Mouse (Mus musculus): ENCODE results near the gene Rasal1. TPM values are rescaled to one million over a fixed set of nuclear protein-coding genes. Genes with fewer than 3 reads are reported as not detected.

Gene Rasal1
- polyA plus RNA-seq, 1 experiment from 2014 or later, result 1.8 TPM

GRCm38 (mm10) chr5:120704421-120704820 lies 55.8 kb downstream of the Rasal1 start:
- Histone ChIP-seq H3K4me2 (ENCODE audit: low read depth, low read length) (no peak overlapping the region), H3K9ac (ENCODE audit: low read depth, low read length) (no peak overlapping the region), H3K36me3 (ENCODE audit: control insufficient read depth, insufficient read depth, low read length) (no peaks in the 10 kb centered on the region), H3K9me3 (ENCODE audit: control insufficient read depth, low read length) (no peaks in the 10 kb centered on the region), H3K4me3 (ENCODE audit: low read length) (no peak overlapping the region), H3K4me1 (ENCODE audit: control insufficient read depth, insufficient read depth, low read length) (peaks cover 5% of the 10 kb centered on the region), H3K27ac (ENCODE audit: low read length) (no peak overlapping the region), H3K27me3 (replicated peaks; ENCODE audit: control insufficient read depth, insufficient read depth, low read length) (peaks cover 8% of the 10 kb centered on the region)
- ATAC-seq, result no peak
- 41% methylated on average over 6 of the region's 6 CpGs for WGBS

- H3K4me1 ChIP-seq (ENCODE audit: control insufficient read depth, insufficient read depth, low read length), result peaks cover 15% of the 10 kb centered on the region
- no peaks in the 10 kb centered on the region for H3K9me3 ChIP-seq (ENCODE audit: control insufficient read depth, low read length)
- ATAC-seq, result no peak
- 11% methylated on average over 14 of the region's 16 CpGs for WGBS
- H3K27ac ChIP-seq (ENCODE audit: low read length), result no peak overlapping the region
- H3K4me3 ChIP-seq (ENCODE audit: low read length), result no peak overlapping the region
- no peak overlapping the region for H3K4me2 ChIP-seq (ENCODE audit: low read depth, low read length)
- H3K27me3 ChIP-seq (replicated peaks; ENCODE audit: control insufficient read depth, insufficient read depth, low read length), result peaks cover 29% of the 10 kb centered on the region
- no peaks in the 10 kb centered on the region for H3K36me3 ChIP-seq (ENCODE audit: control insufficient read depth, insufficient read depth, low read length)
- no peak overlapping the region for H3K9ac ChIP-seq (ENCODE audit: low read depth, low read length)
Measured at GRCm38 (mm10) chr5:120706541-120706940, 57.9 kb downstream of the Rasal1 start.

GRCm38 (mm10) chr5:120706976-120707375 lies 58.4 kb downstream of the Rasal1 start:
- H3K9me3 ChIP-seq (ENCODE audit: control insufficient read depth, low read length), result no peaks in the 10 kb centered on the region
- H3K4me2 ChIP-seq (ENCODE audit: low read depth, low read length), result no peak overlapping the region
- H3K27me3 ChIP-seq (replicated peaks; ENCODE audit: control insufficient read depth, insufficient read depth, low read length), result peaks cover 33% of the 10 kb centered on the region
- H3K4me3 ChIP-seq (ENCODE audit: low read length), result no peak overlapping the region
- peaks cover 15% of the 10 kb centered on the region for H3K4me1 ChIP-seq (ENCODE audit: control insufficient read depth, insufficient read depth, low read length)
- H3K27ac ChIP-seq (ENCODE audit: low read length), result no peak overlapping the region
- no peak for ATAC-seq
- no peak overlapping the region for H3K9ac ChIP-seq (ENCODE audit: low read depth, low read length)
- no peaks in the 10 kb centered on the region for H3K36me3 ChIP-seq (ENCODE audit: control insufficient read depth, insufficient read depth, low read length)
- WGBS, result 42% methylated on average over 13 of the region's 13 CpGs

- Histone ChIP-seq H3K36me3 (ENCODE audit: control insufficient read depth, insufficient read depth, low read length) (no peaks in the 10 kb centered on the region), H3K9ac (ENCODE audit: low read depth, low read length) (peak overlapping the region; percentile 65), H3K9me3 (ENCODE audit: control insufficient read depth, low read length) (no peaks in the 10 kb centered on the region), H3K4me2 (ENCODE audit: low read depth, low read length) (peak overlapping the region; percentile 68), H3K4me3 (ENCODE audit: low read length) (peak overlapping the region; percentile 51), H3K27ac (ENCODE audit: low read length) (no peak overlapping the region), H3K27me3 (replicated peaks; ENCODE audit: control insufficient read depth, insufficient read depth, low read length) (peaks cover 51% of the 10 kb centered on the region), H3K4me1 (ENCODE audit: control insufficient read depth, insufficient read depth, low read length) (peaks cover 15% of the 10 kb centered on the region)
- peak; percentile 50 for ATAC-seq
- 5% methylated on average over 40 of the region's 40 CpGs for WGBS
Measured at GRCm38 (mm10) chr5:120710161-120710825, 61.7 kb downstream of the Rasal1 start.

- Histone ChIP-seq H3K27ac (ENCODE audit: low read length) (no peak overlapping the region), H3K4me2 (ENCODE audit: low read depth, low read length) (peak overlapping the region; percentile 68), H3K9me3 (ENCODE audit: control insufficient read depth, low read length) (no peaks in the 10 kb centered on the region), H3K4me1 (ENCODE audit: control insufficient read depth, insufficient read depth, low read length) (peaks cover 15% of the 10 kb centered on the region), H3K4me3 (ENCODE audit: low read length) (peak overlapping the region; percentile 51), H3K27me3 (replicated peaks; ENCODE audit: control insufficient read depth, insufficient read depth, low read length) (peaks cover 51% of the 10 kb centered on the region), H3K9ac (ENCODE audit: low read depth, low read length) (peak overlapping the region; percentile 65), H3K36me3 (ENCODE audit: control insufficient read depth, insufficient read depth, low read length) (no peaks in the 10 kb centered on the region)
- ATAC-seq, result no peak
- 1% methylated on average over 29 of the region's 34 CpGs for WGBS
Measured at GRCm38 (mm10) chr5:120710826-120711248, 62.2 kb downstream of the Rasal1 start.

GRCm38 (mm10) chr5:120711416-120711815 lies 62.8 kb downstream of the Rasal1 start:
- peaks cover 51% of the 10 kb centered on the region for H3K27me3 ChIP-seq (replicated peaks; ENCODE audit: control insufficient read depth, insufficient read depth, low read length)

GRCm38 (mm10) chr5:120711827-120712226 lies 63.2 kb downstream of the Rasal1 start, which contains the start of gene Dtx1:
Dtx1 (minus strand) TSS chr5:120711927.
- H3K36me3 ChIP-seq (ENCODE audit: control insufficient read depth, insufficient read depth, low read length), result no peaks in the 10 kb centered on the region
- peaks cover 9% of the 10 kb centered on the region for H3K4me1 ChIP-seq (ENCODE audit: control insufficient read depth, insufficient read depth, low read length)
- H3K27me3 ChIP-seq (replicated peaks; ENCODE audit: control insufficient read depth, insufficient read depth, low read length), result peaks cover 51% of the 10 kb centered on the region
- peak within 1 kb of the TSS; percentile 51 for H3K4me3 ChIP-seq (ENCODE audit: low read length)
- 34% methylated on average over 3 of the region's 3 CpGs for WGBS
- H3K9me3 ChIP-seq (ENCODE audit: control insufficient read depth, low read length), result no peaks in the 10 kb centered on the region
- peak within 1 kb of the TSS; percentile 68 for H3K4me2 ChIP-seq (ENCODE audit: low read depth, low read length)
- H3K9ac ChIP-seq (ENCODE audit: low read depth, low read length), result peak within 1 kb of the TSS; percentile 65
- no peak within 1 kb of the TSS for H3K27ac ChIP-seq (ENCODE audit: low read length)
- ATAC-seq, result no peak

More at GRCm38 (mm10) chr5:120711416-120711815, 62.8 kb downstream of the Rasal1 start:
- Histone ChIP-seq H3K27ac (ENCODE audit: low read length) (no peak overlapping the region), H3K9ac (ENCODE audit: low read depth, low read length) (peak overlapping the region; percentile 65), H3K4me2 (ENCODE audit: low read depth, low read length) (peak overlapping the region; percentile 68), H3K9me3 (ENCODE audit: control insufficient read depth, low read length) (no peaks in the 10 kb centered on the region), H3K36me3 (ENCODE audit: control insufficient read depth, insufficient read depth, low read length) (no peaks in the 10 kb centered on the region), H3K4me1 (ENCODE audit: control insufficient read depth, insufficient read depth, low read length) (peaks cover 13% of the 10 kb centered on the region), H3K4me3 (ENCODE audit: low read length) (peak overlapping the region; percentile 51)
- 1% methylated on average over 41 of the region's 43 CpGs for WGBS
- ATAC-seq, result no peak

GRCm38 (mm10) chr5:120712721-120713120 lies 64.1 kb downstream of the Rasal1 start:
- no peak overlapping the region for H3K9ac ChIP-seq (ENCODE audit: low read depth, low read length)
- no peak overlapping the region for H3K4me2 ChIP-seq (ENCODE audit: low read depth, low read length)
- peaks cover 51% of the 10 kb centered on the region for H3K27me3 ChIP-seq (replicated peaks; ENCODE audit: control insufficient read depth, insufficient read depth, low read length)
- peaks cover 9% of the 10 kb centered on the region for H3K4me1 ChIP-seq (ENCODE audit: control insufficient read depth, insufficient read depth, low read length)
- no peak overlapping the region for H3K27ac ChIP-seq (ENCODE audit: low read length)
- WGBS, result 72% methylated on average over 8 of the region's 8 CpGs
- H3K9me3 ChIP-seq (ENCODE audit: control insufficient read depth, low read length), result no peaks in the 10 kb centered on the region
- H3K36me3 ChIP-seq (ENCODE audit: control insufficient read depth, insufficient read depth, low read length), result no peaks in the 10 kb centered on the region
- no peak for ATAC-seq
- no peak overlapping the region for H3K4me3 ChIP-seq (ENCODE audit: low read length)

- no peak overlapping the region for H3K4me2 ChIP-seq (ENCODE audit: low read depth, low read length)
- WGBS, result 3% methylated on average over 16 of the region's 16 CpGs
- ATAC-seq, result peak; percentile 12; the same call in 1 of the 2 replicates
- H3K27me3 ChIP-seq (replicated peaks; ENCODE audit: control insufficient read depth, insufficient read depth, low read length), result peaks cover 45% of the 10 kb centered on the region
- no peak overlapping the region for H3K4me3 ChIP-seq (ENCODE audit: low read length)
- H3K4me1 ChIP-seq (ENCODE audit: control insufficient read depth, insufficient read depth, low read length), result peaks cover 9% of the 10 kb centered on the region
- H3K36me3 ChIP-seq (ENCODE audit: control insufficient read depth, insufficient read depth, low read length), result no peaks in the 10 kb centered on the region
- no peak overlapping the region for H3K27ac ChIP-seq (ENCODE audit: low read length)
- no peaks in the 10 kb centered on the region for H3K9me3 ChIP-seq (ENCODE audit: control insufficient read depth, low read length)
- H3K9ac ChIP-seq (ENCODE audit: low read depth, low read length), result no peak overlapping the region
Measured at GRCm38 (mm10) chr5:120714314-120714713, 65.7 kb downstream of the Rasal1 start.
